Mouse (Mus musculus) hindlimb bud, embryonic 11.5 days (tissue): Measurements from ENCODE around the gene Secisbp2l.
A peak's percentile ranks its signal among the peaks of the same experiment; 100 is the strongest.

Experiments
- DNase-seq: peaks from one replicate; pipeline ENCODE4 v3.0.0-alpha.2; 2012; ENCODE audit warnings: low read depth, low spot score; ENCODE audit errors: extremely low spot score

Gene Secisbp2l

GRCm38 (mm10) chr2:125784392-125784791 lies 1.7 kb upstream of the Secisbp2l start:
- DNase-seq = no peak

GRCm38 (mm10) chr2:125783868-125784267 lies 1.2 kb upstream of the Secisbp2l start:
- no peak for DNase-seq

DNA sequence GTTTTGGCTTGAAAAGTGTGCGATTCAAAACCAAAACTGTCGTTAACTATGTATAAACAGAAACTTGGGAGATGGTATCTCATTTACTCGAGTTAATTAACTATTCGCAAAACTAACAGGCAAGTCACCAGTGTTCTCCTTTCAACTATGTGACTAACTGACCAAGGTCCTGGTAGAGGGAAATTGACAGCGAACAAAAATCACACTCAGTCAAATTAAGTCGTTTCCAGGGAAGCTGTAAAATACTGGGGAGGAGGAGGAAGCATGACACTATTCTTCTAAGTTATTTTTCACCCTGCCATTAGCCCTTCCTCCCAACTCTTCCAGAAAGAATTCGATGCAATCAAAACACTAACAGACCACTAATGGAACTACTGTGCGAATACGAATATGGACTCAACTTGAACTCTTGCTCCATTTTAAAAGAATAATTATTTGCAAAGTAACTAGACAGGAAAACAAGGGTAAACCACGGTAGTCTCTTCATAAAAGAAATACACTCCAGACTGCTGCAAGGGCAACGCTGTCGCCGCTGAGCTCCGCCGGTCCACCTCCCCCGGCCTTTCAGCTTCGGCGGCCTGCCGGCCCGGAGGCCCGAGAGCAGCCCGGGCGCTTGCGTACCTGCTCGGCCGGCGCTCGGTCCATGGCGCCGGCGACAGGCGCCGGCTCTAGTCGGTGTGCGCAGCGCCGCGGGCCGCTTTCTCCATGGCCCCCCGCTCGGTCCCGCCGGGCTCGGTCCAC lies 522 bp downstream of the Secisbp2l start:
- DNase-seq = no peak

DNA sequence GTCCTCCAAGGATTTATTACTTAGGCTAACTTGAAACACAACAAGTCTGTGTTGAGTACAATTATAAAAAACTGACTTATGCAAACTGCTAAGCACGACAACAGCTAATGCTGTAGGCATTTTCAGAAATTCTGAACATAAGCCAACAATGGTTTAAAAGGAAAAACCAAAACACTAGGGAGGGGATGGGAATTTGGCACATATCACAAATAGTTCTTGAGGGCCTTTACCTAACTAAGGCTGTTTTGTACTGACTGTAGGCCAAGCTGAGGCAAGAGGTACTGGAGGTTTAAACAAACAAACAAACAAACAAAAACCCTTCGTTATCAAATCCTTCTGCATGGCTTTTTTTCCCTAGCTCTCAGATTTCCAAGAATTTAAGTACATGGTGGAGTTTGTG lies 1.7 kb downstream of the Secisbp2l start:
- DNase-seq = no peak

- no peak for DNase-seq
These were observed 4.3 kb downstream of the Secisbp2l start for GRCm38 (mm10) chr2:125778380-125778779.

- DNase-seq = no peak
These were observed 5.7 kb downstream of the Secisbp2l start for GRCm38 (mm10) chr2:125777018-125777417.

DNA sequence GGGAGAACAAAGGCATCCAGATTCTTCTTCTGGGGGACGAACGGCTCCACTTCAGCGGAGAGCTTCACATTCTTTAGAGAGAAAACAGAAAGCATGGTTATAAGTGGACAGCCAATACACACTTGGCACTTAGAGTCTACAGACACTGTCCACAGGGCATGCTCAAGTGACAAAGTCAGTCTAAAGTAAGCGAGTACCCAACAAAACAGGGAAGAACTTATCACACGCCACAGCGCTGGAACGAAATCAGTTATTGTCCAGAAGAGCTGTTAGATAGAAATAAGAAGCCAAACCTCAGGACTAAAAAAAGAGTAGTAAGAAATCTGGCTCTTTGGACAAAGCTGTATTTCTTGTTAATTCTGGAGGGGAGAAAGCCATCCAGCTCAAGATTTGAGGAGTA lies 7.0 kb downstream of the Secisbp2l start:
- no peak for DNase-seq

DNA sequence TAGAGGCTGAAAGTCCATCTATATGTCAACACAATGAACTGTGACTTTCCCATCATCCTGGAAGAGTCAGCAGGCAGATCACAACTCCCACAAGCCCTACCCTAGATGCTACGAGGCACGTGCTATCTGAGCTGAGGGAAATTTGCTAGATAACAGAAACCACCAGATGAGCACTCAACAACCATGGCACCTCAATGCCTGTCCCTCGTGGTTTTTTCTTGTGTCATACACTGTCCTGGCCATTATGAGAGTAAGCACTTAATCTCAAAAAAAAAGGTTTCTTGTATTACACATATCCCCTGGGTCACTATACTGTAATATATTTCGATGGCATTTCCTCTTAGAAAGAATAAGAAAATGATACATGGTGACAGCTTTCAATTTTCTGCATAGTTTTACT lies 7.8 kb downstream of the Secisbp2l start:
- DNase-seq = no peak

- DNase-seq = no peak
These were observed 17.6 kb downstream of the Secisbp2l start for GRCm38 (mm10) chr2:125765029-125765428.

DNA sequence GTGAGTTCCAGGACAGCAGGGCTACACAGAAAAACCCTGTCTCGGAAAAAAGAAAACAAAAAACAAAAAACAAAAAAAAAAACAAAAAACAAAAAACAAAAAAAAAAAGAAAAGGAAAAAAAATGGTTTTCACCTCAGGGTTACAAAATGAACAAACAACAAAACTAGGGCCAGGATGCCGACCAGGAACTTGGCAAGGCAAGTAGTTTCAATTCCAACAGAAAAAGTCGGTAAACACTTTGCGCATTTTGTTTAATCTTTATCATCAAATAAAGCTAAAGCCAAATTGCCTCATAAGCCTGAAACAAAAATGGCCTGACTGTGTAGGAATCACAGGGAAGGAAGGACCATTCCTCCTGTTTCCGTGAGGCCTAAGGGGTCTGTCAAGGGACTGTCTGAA lies 18.1 kb downstream of the Secisbp2l start:
- DNase-seq = no peak

- DNase-seq = no peak
These were observed 33.3 kb downstream of the Secisbp2l start for GRCm38 (mm10) chr2:125749330-125749729.

- DNase-seq = no peak
These were observed 43.3 kb downstream of the Secisbp2l start for GRCm38 (mm10) chr2:125739338-125739737.

GRCm38 (mm10) chr2:125738718-125739117 lies 44.0 kb downstream of the Secisbp2l start:
- DNase-seq = no peak

- DNase-seq = no peak
These were observed 46.7 kb downstream of the Secisbp2l start for GRCm38 (mm10) chr2:125736025-125736343.

DNA sequence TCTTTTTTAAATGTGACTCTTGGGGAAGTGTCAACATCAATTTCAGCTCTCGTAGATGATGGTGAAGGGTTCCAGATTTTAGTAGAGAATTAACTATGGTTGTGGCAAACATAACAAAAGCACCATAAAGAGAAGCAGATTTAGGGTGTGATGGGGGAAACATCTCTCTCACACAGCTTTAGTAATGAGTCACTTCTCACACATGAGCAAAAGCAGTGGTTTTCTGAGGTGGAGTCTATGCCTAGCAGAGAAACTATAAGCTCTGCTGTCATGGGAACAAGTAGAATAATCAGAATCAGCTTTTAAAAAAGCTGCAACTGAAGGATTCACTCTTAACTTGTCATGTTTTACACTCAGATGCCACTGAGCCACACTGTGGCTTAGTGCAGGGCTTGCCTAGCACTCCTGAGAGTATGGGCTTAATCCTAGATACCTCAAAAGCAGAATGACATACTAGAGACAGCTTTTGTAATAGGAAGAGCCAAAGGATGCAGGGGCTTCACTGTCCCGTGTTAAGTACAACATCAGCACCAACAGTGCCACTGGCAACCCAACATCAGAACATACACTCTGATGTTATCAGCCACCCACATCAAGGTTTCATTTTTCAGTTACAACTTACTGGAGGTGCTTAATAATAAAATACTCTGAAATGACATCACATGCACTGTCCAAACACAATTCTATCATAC lies 47.2 kb downstream of the Secisbp2l start:
- no peak for DNase-seq

- no peak for DNase-seq
These were observed 47.9 kb downstream of the Secisbp2l start for GRCm38 (mm10) chr2:125734741-125735140.

DNA sequence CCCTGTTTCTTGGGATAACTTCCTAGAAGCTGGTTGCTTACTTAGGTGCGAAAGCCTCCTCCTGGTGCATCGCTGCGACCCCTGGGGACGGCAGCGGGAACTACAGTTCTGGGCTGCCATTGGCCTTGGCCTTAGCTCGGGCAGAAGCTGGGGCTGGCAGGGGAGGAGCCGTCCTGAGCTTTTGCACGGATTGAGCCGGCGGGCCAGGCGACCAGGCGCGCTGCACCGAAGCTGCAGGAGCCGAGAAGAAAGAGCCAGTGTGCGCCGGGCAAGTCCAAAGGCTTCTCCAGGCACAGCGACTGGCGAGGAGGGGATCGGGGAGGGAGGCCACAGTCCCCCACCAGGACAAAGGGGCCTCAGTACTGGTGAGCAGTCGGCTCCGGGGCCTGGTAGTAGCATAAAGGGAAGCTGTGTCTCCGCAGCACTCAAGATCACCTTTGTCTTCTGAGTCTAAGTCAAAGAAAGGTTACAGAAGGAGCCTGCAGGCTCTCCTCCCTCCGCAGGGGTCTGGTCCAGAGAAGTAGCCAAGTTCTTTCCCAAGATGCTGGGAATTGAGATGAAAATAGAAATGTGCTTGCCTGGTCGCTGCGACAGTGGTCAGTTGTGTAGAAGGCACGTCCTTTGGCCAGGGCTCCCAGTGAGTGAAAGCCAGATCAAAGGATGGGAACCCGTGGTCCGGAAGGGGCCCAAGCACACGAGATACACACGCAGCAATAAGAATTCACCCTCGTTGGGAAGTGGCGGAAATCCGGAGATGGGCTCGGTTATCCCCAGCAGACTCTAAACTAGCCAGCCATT lies 50.7 kb downstream of the Secisbp2l start:
- DNase-seq = peak; percentile 91

GRCm38 (mm10) chr2:125724546-125725114 lies 58.0 kb downstream of the Secisbp2l start:
- no peak for DNase-seq

GRCm38 (mm10) chr2:125724086-125724430 lies 58.6 kb downstream of the Secisbp2l start, which contains the start of gene Shc4:
Gene Shc4 (minus strand): TSS chr2:125724148.
- no peak for DNase-seq

DNA sequence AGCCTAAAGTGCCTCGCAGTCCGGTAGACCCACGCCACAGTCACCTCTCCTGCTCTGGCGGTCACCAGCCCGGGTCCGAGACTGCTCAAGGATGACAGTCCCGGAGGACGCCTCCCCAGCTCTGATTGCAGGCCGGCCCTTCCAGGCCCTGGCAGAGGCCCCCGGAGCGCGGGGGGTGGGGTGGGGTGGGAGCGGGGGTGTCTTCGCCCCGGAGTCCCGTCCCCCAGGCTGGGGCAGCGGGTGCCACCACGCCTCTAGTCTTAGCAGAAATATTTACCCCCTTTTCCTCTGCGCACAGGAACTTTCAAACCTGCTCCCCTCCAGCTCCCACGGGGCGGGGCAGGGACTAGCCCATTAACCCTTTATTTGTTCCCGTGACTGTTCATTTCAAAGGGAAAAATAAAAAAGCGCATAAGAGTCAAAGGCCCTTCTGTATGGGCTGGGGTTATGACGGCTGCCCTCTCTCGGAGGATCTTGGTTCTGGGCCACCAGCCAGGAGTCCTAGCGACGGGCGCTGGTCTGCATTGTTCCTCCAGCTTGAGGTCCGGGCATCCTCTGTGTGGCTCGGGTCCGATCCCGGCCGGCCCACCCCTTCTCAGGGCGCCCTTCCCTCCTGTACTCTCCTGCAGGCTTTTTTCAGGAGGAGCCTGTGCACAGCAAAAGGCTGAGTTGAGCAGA lies 59.1 kb downstream of the Secisbp2l start:
- DNase-seq = no peak

DNA sequence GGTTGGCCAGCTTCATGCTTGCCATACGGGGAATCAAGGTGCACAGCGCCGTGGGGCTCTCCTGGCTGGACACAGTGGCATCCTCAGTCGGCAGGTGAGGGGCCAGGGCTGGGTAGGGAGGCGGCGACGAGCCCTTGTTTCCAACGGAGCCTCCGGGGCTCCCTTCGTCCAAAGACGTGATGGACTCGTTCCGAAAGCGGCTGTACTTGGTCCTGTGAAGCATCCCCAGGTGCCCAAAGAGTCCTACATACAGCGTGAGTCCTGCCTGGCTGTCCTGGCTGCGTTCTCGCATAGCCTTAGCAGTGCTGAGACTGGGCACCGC lies 59.6 kb downstream of the Secisbp2l start:
- no peak for DNase-seq
